Mouse (Mus musculus) left cerebral cortex, postnatal 25 days (tissue): ENCODE data around the gene Efcab2. TPM values are rescaled to one million over a fixed set of nuclear protein-coding genes. Genes with fewer than 3 reads are reported as not detected.
"Not testable (repeated sequence)": the region's sequence is repeated elsewhere in the genome, so short reads cannot be mapped to it uniquely, and the experiment has no call there.

ENCODE experiments used
- DNase-seq, 2 experiments: peaks; one replicate each; pipeline ENCODE4 v3.0.0; 2022; ENCODE audit warnings: low spot score in 2 of 2, mixed read lengths in 1 of 2
- intact Hi-C: fragments of 180-260 bp; cut with DNase I; formaldehyde crosslinking; loops from one replicate; pipeline ENCODE4 v1.15.1; 2025
- total RNA-seq, 2 experiments: library from RNA; stranded (reverse); gene quantifications; 2 replicates each; pipeline ENCODE4 v1.2.3; 2021

The Efcab2 gene
- total RNA-seq, 2 experiments from 2014 or later, result 8.0 to 11.5 TPM

DNA sequence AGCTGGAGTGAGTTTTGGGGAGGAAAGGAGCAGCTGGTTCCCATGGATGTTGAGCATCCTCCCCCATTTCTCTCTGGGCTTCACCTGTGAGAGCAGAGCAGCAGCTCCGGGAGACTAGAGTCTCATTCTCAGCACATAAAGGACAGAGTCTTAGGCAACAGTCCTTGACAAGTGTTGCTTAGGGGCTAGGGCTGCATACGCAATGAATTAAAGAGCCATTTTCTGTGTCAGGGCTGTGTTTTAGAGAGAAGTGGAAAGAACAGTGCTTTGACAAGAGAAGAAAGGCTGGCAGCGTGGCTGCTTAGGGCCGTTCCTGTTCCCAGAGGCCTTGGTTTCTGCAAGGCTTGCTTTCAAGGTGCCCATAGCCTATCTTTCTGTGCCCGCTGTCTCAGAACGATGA is 6.0 kb upstream of the Efcab2 start:
- intact Hi-C loops, result no loop called here
- DNase-seq, result no peak

DNA sequence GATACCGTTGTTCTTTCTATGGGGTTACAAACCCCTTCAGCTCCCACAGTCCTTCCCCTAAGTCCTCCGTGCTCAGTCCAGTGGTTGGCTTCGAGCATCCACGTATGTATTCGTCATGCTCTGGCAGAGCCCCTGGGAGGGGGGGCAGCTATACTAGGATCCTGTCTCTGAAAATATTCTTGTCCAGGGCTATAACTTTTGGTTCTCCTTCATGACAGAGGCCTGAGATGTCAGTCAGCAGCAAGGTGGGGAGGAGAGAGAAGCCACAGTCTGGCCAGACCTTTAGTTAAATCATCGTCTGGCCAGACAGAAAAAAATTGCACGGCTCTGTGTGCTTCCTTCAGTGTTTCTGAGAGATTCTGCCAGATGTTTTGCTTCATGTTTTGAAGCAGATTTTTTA is 5.2 kb upstream of the Efcab2 start:
- DNase-seq, result no peak
- intact Hi-C loops, result no loop called here

- intact Hi-C loops, result no loop called here
- no peak for DNase-seq
Measured at GRCm38 (mm10) chr1:178401960-178402359, 3.9 kb upstream of the Efcab2 start.

DNA sequence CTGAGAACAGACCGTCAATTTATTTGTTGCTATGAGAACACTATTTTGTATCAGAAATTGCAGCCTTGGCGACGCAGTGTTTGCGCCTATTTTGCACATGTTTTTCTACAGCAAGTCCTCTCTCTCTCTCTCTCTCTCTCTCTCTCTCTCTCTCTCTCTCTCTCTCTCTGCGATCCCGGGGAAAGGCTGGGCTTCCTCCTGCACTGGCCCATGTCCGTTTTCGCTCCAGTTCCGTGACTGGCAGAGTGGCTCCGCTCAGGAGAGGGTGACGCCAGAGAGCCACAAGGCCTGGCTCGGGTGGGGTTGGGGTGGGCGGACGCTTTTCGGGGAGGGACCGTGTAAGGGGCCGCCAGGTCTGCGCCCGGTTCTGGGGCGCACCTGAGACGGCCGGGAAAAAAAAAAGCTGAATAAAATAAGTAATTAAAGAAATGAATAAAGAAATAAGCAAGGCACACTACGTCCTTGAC is 407 bp upstream of the Efcab2 start:
- DNase-seq, result peak; percentile 78 to 86
- intact Hi-C loops, result no loop called here

DNA sequence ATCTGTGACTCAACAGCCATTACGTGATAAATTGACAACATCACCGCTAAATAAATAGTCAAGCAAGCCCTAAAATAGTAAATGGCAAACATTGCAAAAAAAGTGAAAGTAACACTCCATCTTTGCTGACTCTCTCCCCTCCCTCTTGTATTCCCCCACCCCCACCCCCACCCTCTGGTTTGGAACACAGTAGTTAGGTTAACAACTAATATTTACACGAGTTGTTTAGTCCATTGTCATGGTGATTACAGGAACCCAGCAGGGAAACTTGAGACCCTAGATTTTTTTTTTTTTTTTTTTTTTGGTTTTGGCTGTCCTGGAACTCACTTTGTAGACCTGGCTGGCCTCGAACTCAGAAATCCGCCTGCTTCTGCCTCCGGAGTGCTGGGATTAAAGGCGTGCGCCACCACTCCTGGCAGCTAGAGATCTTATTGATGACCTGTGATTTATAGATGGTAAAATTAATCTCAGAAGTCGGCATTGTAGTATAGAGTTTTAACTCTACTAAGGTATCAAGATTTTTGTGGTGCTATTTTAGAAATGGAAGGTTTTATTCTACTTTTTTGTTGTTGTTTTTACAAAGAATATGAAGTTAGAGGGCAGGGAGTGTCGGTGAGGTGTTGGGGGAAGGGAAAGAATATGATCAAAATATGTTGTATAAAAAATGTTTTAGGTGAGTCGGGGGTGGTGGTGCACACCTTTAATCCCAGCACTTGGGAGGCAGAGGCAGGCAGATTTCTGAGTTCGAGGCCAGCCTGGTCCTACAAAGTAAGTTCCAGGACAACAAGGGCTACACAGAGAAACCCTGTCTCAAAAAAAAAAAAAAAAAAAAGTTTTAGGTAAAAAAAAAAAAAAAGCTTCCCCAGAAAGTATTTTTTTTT is 1.1 kb downstream of the Efcab2 start:
- intact Hi-C loops, result loop anchor here (1.0 to 2.0 kb wide), 4 partner anchors 38 to 89 kb away; partner anchors contain the start of gene Hnrnpu
- no peak for DNase-seq

GRCm38 (mm10) chr1:178407651-178408050 is 1.8 kb downstream of the Efcab2 start:
- no peak for DNase-seq
- intact Hi-C loops, result loop anchor here (2.0 kb wide), 1 partner anchor 41 kb away; no protein-coding TSS in a partner anchor

DNA sequence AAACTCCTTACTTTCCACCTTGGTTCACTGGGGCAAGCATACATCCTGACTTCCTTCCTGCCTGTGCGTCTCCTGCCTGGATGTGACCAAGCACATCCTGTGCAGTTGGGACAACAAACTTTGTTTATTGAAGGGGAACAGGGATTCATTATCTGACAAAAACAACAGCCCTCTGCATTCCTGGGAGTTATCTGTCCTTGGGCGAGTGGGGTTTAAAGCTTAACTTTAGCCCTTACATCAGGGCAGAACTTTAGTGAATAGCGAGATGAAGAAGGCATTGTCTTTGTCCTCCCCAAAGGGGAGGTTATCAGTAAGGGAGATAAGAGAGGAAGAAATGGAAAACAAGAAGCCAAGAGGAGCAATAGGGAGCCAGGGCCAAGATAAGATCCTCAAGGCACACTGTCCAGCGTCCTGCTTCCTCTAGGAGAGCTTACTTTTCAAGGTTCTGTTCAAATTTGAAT is 3.0 kb downstream of the Efcab2 start:
- no peak for DNase-seq
- intact Hi-C loops, result no loop called here

- intact Hi-C loops, DNase-seq: not testable (repeated sequence)
Measured at GRCm38 (mm10) chr1:178413367-178413766, 7.5 kb downstream of the Efcab2 start.

- no peak for DNase-seq
- intact Hi-C loops, result no loop called here
Measured at GRCm38 (mm10) chr1:178419608-178420007, 13.7 kb downstream of the Efcab2 start.

DNA sequence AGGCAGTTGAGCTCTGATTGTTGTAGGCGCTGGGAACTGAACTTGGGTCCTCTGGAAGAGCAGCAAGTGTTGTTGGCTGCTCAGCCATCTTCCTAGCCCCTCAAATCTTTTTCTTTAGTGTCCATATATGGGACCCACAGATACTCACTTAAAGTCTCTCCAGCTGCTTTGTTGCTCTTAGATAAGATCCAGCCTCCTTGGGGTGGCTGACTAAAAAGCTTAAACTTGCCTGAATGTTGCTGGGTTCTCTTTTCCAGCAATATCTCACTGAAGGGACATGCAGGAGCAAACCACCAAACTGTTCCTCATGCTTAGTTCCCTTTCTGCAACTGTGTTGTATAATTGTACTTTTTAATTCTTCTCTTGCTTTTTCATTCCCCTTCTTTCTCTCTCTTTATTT is 17.8 kb downstream of the Efcab2 start:
- intact Hi-C loops, result no loop called here
- no peak for DNase-seq

GRCm38 (mm10) chr1:178431619-178432444 is 25.9 kb downstream of the Efcab2 start:
- DNase-seq, result peak in 1 of 2 experiments; percentile 52
- intact Hi-C loops, result loop anchor here (5.0 kb wide), 1 partner anchor 75 kb away; no protein-coding TSS in a partner anchor

DNA sequence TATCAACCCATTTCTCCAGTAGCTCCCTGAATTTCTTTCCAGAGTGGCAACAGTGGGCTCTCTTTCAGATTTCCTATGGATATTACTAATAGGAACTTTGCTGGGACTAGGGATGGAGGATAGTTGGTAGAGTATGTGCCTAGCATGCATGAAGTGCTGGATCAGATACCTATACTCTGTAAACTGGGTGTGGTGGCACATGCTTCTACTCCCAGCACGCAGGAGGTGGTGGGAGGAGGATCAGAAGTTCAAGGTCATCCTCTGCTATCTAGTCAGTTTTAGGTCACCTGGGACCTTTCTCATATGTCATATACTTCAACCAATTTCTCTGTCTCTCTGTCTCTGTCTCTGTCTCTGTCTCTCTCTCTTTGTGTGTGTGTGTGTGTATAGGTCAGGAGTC is 27.7 kb downstream of the Efcab2 start:
- no peak for DNase-seq
- intact Hi-C loops, result loop anchor here (5.0 kb wide), 1 partner anchor 76 kb away; no protein-coding TSS in a partner anchor

DNA sequence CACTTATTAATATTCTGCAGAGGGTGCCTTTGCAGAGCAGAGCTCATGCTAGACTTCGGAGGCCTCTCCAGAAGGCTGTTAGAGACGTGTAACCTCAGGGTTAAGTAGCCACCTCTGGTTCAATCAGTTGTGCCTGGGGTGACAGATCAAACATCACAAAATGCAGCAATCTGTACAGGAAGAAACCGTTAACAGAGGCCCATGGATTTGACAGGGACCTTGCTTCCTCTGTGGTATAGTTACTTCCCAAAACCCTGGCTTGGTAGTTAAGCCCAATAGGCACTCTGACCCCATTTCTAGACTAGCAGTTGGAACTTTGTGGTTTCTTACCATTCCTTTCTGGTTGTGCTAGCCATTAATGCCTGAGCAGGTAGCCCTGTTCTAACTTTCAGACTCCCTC is 38.5 kb downstream of the Efcab2 start:
- intact Hi-C loops, result no loop called here
- DNase-seq, result no peak

DNA sequence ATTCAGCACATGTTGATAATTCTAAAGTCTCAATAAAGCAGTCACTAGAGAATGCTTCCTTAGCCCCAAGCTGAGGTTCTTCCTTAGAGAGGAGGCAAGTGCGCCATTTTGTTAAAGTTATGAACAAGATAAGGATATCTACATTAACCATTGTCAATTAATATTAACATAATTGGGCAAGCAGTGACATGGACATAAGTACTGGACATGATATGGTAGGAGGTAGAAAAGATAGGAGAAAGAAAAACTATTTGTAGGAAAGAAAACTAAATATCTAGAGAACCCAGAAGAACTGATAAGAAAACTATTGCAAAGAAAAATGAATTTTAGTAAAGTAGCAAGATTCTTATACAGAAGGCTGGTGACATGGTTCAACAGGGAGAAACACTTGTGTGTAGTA is 41.2 kb downstream of the Efcab2 start:
- intact Hi-C loops, result no loop called here
- DNase-seq, result no peak

- intact Hi-C loops, result loop anchor here (2.0 kb wide), 3 partner anchors 42 to 138 kb away; partner anchors contain the start of genes Efcab2 and Hnrnpu
- DNase-seq, result peak in 1 of 2 experiments; percentile 14
Measured at GRCm38 (mm10) chr1:178448271-178448744, 42.4 kb downstream of the Efcab2 start.

DNA sequence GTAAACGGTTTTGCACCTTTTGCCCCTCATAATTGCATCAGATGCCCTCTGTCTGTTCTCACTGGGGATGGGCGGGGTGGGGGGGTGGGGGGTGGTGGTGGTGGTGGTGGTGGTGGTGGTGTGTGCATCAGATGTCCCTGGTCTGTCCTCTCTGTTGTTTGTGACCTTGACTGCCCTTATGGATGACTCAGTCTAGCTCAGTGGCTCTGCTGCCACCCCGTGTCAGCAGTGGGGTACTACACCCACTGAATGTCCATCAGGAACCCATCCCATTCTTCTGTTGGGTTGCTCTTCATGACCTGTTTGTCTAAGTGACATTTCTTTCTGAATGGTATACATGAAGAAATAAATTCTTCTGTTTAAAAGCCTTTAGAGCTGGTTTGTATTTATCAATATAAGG is 43.3 kb downstream of the Efcab2 start:
- intact Hi-C loops, result loop anchor here (2.0 kb wide), 3 partner anchors 42 to 138 kb away; partner anchors contain the start of genes Efcab2 and Hnrnpu

GRCm38 (mm10) chr1:178449933-178450332 is 44.0 kb downstream of the Efcab2 start:
- DNase-seq, result no peak
- intact Hi-C loops, result loop anchor here (2.0 kb wide), 3 partner anchors 43 to 139 kb away; partner anchors contain the start of genes Efcab2 and Hnrnpu

More for the DNA sequence above, 43.3 kb downstream of the Efcab2 start:
- DNase-seq, result peak; percentile 58 to 77

DNA sequence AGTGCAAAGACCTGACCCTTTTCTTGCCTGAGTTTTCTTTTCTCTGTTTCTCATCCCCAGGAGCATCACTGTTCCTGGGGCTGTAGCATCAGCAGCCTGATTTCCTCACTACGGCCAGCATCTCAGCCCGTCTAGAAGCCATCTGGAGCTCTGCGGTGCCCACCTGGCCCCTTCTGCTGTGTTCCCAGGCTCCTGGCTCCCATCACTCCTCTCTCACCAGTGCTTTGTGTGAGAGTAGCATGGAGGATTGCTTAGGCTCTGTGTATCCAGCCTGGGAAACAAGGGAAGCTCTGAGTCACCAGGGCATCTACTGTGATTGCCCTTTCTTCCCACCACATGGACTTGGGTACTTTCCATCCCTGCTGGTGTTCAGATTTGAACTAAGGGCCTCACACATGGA is 48.2 kb downstream of the Efcab2 start:
- DNase-seq, result peak in 1 of 2 experiments; percentile 13
- intact Hi-C loops, result no loop called here

DNA sequence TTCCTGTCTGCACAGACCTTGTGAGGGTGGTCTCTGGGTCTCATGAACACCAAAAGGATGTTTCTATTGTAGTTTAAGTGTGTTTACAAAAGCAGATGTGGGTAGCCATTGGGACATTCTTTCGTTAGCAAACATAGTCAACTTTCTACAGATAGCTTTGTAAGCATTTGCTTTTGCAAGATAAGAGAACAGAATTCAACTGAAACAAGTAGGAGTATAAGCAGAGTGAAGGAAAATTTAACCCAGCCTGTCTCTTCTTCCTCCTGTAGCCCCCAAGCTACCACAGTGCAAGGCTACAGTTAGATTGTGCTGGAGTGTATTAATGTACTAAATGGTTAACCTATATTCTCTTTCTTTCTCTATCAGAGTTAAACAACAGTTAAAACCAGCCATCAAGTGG is 49.2 kb downstream of the Efcab2 start:
- intact Hi-C loops, result no loop called here
- DNase-seq, result no peak

DNA sequence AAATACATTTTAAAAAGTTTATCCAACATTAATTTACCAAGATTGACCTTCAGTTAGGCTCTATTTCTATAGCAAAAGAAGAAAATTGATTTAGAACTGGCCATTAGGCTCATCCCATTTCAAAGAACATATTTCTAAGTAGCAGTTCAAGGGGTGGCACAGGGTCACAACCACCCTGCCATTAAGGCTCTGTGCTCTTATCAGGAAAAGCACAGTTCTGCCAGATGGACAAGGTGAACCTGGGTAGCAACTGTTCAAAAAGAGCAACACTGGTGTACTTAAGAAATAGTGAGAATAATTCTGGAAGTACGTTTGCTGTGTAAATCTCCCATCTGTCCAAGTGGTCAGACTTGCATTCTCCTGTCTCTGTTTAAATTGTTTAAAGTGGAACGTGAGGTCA is 52.1 kb downstream of the Efcab2 start:
- intact Hi-C loops, result no loop called here
- no peak for DNase-seq
